Mouse (Mus musculus): Measurements from ENCODE around the gene Gsk3b.
"Not testable (repeated sequence)": the region's sequence is repeated elsewhere in the genome, so short reads cannot be mapped to it uniquely, and the experiment has no call there.

The Gsk3b gene

GRCm38 (mm10) chr16:38088629-38089446 is at the start of gene Gsk3b:
Gsk3b (plus strand) TSS chr16:38089001.
- DNase-seq (ENCODE audit: low spot score), result peak; percentile 98

- DNase-seq (ENCODE audit: low spot score), result no peak
These were observed 46.6 kb upstream of the Gsk3b start for GRCm38 (mm10) chr16:38042160-38042559.

- no peak for DNase-seq (ENCODE audit: low spot score)
These were observed 44.2 kb upstream of the Gsk3b start for GRCm38 (mm10) chr16:38044551-38044950.

- no peak for DNase-seq (ENCODE audit: low spot score)
These were observed 40.8 kb upstream of the Gsk3b start for GRCm38 (mm10) chr16:38047781-38048558.

GRCm38 (mm10) chr16:38057898-38058297 is 30.9 kb upstream of the Gsk3b start:
- DNase-seq (ENCODE audit: low spot score), result no peak

- DNase-seq (ENCODE audit: low spot score), result no peak
These were observed 30.0 kb upstream of the Gsk3b start for GRCm38 (mm10) chr16:38058836-38059235.

- no peak for DNase-seq (ENCODE audit: low spot score)
These were observed 29.2 kb upstream of the Gsk3b start for GRCm38 (mm10) chr16:38059631-38060030.

- DNase-seq (ENCODE audit: low spot score), result not testable (repeated sequence)
These were observed 14.8 kb upstream of the Gsk3b start for GRCm38 (mm10) chr16:38073859-38074631.

- DNase-seq (ENCODE audit: low spot score), result no peak
These were observed 8.6 kb upstream of the Gsk3b start for GRCm38 (mm10) chr16:38080201-38080600.

GRCm38 (mm10) chr16:38087231-38087630 is 1.6 kb upstream of the Gsk3b start:
- no peak for DNase-seq (ENCODE audit: low spot score)

GRCm38 (mm10) chr16:38087645-38088125 is 1.1 kb upstream of the Gsk3b start:
- DNase-seq (ENCODE audit: low spot score), result no peak

GRCm38 (mm10) chr16:38088126-38088628 is 624 bp upstream of the Gsk3b start:
- DNase-seq (ENCODE audit: low spot score), result no peak

- DNase-seq (ENCODE audit: low spot score), result no peak
These were observed 808 bp downstream of the Gsk3b start for GRCm38 (mm10) chr16:38089447-38090170.

- peak; percentile 11 for DNase-seq (ENCODE audit: low spot score)
These were observed 1.7 kb downstream of the Gsk3b start for GRCm38 (mm10) chr16:38090341-38091005.

- no peak for DNase-seq (ENCODE audit: low spot score)
These were observed 2.2 kb downstream of the Gsk3b start for GRCm38 (mm10) chr16:38091041-38091440.

GRCm38 (mm10) chr16:38091706-38092105 is 2.9 kb downstream of the Gsk3b start:
- no peak for DNase-seq (ENCODE audit: low spot score)

GRCm38 (mm10) chr16:38092598-38092997 is 3.8 kb downstream of the Gsk3b start:
- DNase-seq (ENCODE audit: low spot score), result no peak

GRCm38 (mm10) chr16:38095181-38095851 is 6.5 kb downstream of the Gsk3b start:
- DNase-seq (ENCODE audit: low spot score), result no peak

GRCm38 (mm10) chr16:38097521-38097920 is 8.7 kb downstream of the Gsk3b start:
- DNase-seq (ENCODE audit: low spot score), result no peak

- DNase-seq (ENCODE audit: low spot score), result no peak
These were observed 10.5 kb downstream of the Gsk3b start for GRCm38 (mm10) chr16:38099325-38099724.
